Mouse (Mus musculus) heart, embryonic 14.5 days (tissue): ENCODE results near the gene Ctf1. TPM values are rescaled to one million over a fixed set of nuclear protein-coding genes. Genes with fewer than 3 reads are reported as not detected.

ENCODE experiments used
- ATAC-seq: fragments of 200-750 bp; cut with Nextera tagmentation; 2 replicates; pipeline ENCODE4 v1.8.0; 2017; ENCODE audit warnings: low read depth, moderate TSS enrichment; ENCODE audit not compliant: insufficient number of reproducible peaks, insufficient read depth, low FRiP score
- H3K27ac ChIP-seq, 2 experiments: fragments of 200-500 bp in 1 of 2; fragments of 300-500 bp in 1 of 2; sonication (generic) in 1 of 2; replicated peaks in 1 of 2; 2 replicates each; pipeline ENCODE4 v1.5.1; 2012 to 2014; ENCODE audit warnings: low read depth in 2 of 2, low read length in 2 of 2, control low read depth in 1 of 2, mild to moderate bottlenecking in 1 of 2, mixed read lengths in 1 of 2; ENCODE audit not compliant: control insufficient read depth in 1 of 2, insufficient read depth in 1 of 2
- H3K27me3 ChIP-seq: fragments of 300-500 bp; sonication (generic); 2 replicates; pipeline ENCODE4 v1.6.1; 2014; ENCODE audit warnings: mild to moderate bottlenecking, low read length, control low read depth; ENCODE audit not compliant: control insufficient read depth, insufficient read depth
- H3K36me3 ChIP-seq: fragments of 300-500 bp; sonication (generic); 2 replicates; pipeline ENCODE4 v1.6.1; 2014; ENCODE audit warnings: mild to moderate bottlenecking, control low read depth, low read length, mixed read lengths; ENCODE audit not compliant: control insufficient read depth, insufficient read depth
- H3K4me1 ChIP-seq, 2 experiments: fragments of 200-500 bp in 1 of 2; fragments of 300-500 bp in 1 of 2; sonication (generic) in 1 of 2; 2 replicates each; pipeline ENCODE4 v1.6.1; 2012 to 2014; ENCODE audit warnings: low read length in 2 of 2, control low read depth in 1 of 2, mixed read lengths in 1 of 2; ENCODE audit not compliant: control insufficient read depth in 2 of 2, insufficient read depth in 2 of 2
- H3K4me2 ChIP-seq: fragments of 300-500 bp; sonication (generic); 2 replicates; pipeline ENCODE4 v1.6.1; 2014; ENCODE audit warnings: mild to moderate bottlenecking, low read length
- H3K4me3 ChIP-seq, 2 experiments: fragments of 200-500 bp in 1 of 2; fragments of 300-500 bp in 1 of 2; sonication (generic) in 1 of 2; 2 replicates each; pipeline ENCODE4 v1.5.1; 2012 to 2014; ENCODE audit warnings: low read length in 2 of 2, mild to moderate bottlenecking in 2 of 2, control low read depth in 1 of 2, low read depth in 1 of 2, moderate library complexity in 1 of 2; ENCODE audit not compliant: control insufficient read depth in 1 of 2, insufficient read depth in 1 of 2
- H3K9ac ChIP-seq: fragments of 300-500 bp; sonication (generic); 2 replicates; pipeline ENCODE4 v1.6.1; 2014; ENCODE audit warnings: mild to moderate bottlenecking, low read length
- H3K9me3 ChIP-seq: fragments of 300-500 bp; sonication (generic); 2 replicates; pipeline ENCODE4 v1.6.1; 2016; ENCODE audit warnings: low read length, control low read depth; ENCODE audit not compliant: control insufficient read depth
- WGBS: fragments of 180-500 bp; shearing (Covaris S2); extraction: QIAGEN DNeasy Blood & Tissue Kit; methylation state at CpG from one replicate; pipeline ENCODE4 v1.1.7; 2014; 5-methylcytosine and 5-hydroxymethylcytosine counted together
- polyA plus RNA-seq: library from polyadenylated mRNA; unstranded; fragments of >200 nt; fragmentation: Nextera tagmentation; extraction: Ambion mirVana; gene quantifications from 2 replicates; pipeline ENCODE4 v1.2.1, GENCODE M21; 2014

Gene Ctf1
- polyA plus RNA-seq, 1 experiment from 2014 or later = 5.6 TPM

DNA sequence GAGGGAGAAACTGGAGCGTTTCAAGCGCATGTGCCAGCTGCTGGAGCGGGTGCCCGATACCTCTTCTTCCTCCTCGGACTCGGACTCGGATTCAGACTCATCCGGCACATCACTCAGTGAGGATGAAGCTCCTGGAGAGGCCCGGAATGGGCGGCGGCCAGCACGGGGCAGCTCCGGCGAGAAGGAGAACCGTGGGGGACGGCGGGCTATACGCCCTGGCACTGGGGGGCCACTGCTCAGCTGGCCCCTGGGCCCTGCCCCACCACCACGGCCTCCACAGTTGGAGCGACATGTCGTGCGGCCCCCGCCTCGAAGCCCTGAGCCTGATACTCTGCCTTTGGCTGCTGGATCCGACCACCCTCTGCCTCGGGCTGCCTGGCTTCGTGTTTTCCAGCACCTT lies 39.5 kb downstream of the Ctf1 start:
- Histone ChIP-seq H3K9me3 (no peaks in the 10 kb centered on the region), H3K4me2 (no peak overlapping the region), H3K27me3 (no peaks in the 10 kb centered on the region), H3K36me3 (peaks cover 80% of the 10 kb centered on the region), H3K9ac (no peak overlapping the region), H3K4me1 (peaks cover 2 to 6% of the 10 kb centered on the region in 2 experiments; a peak in 3 of 4 replicates), H3K27ac (no peak overlapping the region), H3K4me3 (no peak overlapping the region)
- no peak for ATAC-seq
- WGBS = 96% methylated on average over 27 of the region's 27 CpGs

DNA sequence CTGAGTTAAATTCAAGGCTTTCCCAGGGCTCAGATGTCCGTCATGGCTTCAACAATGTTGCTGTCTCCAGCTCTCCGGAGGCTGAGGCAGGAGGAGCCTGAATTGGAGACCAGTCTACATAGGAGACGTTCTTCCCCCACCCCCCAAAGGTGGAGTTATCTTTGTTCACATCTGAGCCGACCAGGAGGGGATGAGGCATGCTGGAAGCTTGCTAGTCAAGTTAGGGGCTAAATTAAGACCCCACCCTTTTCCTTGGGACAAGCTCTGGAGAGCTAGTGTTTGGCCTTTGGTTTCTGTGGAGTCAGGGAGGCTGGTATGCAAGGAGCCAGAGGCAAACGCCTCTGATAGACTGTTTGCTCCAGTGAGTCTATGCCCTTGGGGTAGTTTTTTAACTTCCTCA lies 40.6 kb downstream of the Ctf1 start:
- Histone ChIP-seq H3K4me2 (no peak overlapping the region), H3K4me3 (no peak overlapping the region), H3K36me3 (peaks cover 88% of the 10 kb centered on the region), H3K9ac (no peak overlapping the region), H3K9me3 (no peaks in the 10 kb centered on the region), H3K4me1 (no peaks in the 10 kb centered on the region), H3K27ac (no peak overlapping the region), H3K27me3 (no peaks in the 10 kb centered on the region)
- ATAC-seq = no peak
- WGBS = 75% methylated on average over 5 of the region's 5 CpGs

DNA sequence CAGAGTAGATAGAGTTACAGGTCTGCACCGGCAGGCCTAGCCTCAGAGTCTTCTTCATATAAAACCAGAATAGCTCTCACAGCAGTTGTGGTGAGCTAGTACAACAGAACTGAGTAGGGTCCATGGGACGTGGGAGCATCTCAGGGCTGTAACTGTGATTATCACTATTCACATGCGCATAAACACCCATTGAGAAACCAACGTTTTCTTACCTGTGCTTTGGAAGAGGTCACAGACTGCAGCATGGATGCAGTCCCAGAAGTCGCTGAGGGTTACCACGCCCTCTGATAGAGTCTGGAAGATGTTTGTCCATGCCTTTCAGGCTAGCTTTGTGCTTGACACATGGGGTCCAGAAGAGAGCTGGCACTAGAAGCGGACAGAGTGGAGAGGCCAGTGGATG lies 41.2 kb downstream of the Ctf1 start:
- no peak overlapping the region for H3K9ac ChIP-seq
- no peaks in the 10 kb centered on the region; the same call in 1 of the 2 replicates for H3K27me3 ChIP-seq
- ATAC-seq = no peak
- H3K4me2 ChIP-seq = no peak overlapping the region
- 86% methylated on average over 7 of the region's 7 CpGs for WGBS
- peaks cover 88% of the 10 kb centered on the region for H3K36me3 ChIP-seq
- H3K27ac ChIP-seq = no peak overlapping the region
- H3K9me3 ChIP-seq = no peaks in the 10 kb centered on the region
- no peaks in the 10 kb centered on the region for H3K4me1 ChIP-seq
- no peak overlapping the region for H3K4me3 ChIP-seq

DNA sequence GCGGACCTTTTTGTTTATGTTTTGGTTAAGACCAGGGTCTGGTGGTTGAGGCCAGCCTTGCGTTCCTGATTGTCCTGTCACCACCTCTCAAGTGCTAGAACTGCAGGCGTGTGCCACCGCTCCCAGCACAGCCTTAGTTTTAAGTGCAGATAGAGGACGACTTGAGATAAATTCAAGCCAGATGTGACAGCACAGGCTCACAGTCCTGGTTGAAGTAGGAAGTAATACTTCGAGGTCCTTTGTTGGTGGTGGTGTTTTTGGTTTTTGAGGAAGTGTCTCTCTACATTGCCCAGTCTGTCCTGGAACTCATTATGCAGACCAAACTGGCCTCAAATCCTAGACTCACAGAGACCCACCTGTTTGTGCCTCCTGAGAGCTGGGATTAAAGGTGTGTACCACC lies 47.2 kb downstream of the Ctf1 start:
- ATAC-seq = no peak
- H3K27me3 ChIP-seq = no peaks in the 10 kb centered on the region; the same call in 1 of the 2 replicates
- H3K4me2 ChIP-seq = peak overlapping the region; percentile 3
- WGBS = 14% methylated on average over 6 of the region's 6 CpGs
- no peak overlapping the region for H3K27ac ChIP-seq
- H3K4me1 ChIP-seq = peaks cover 2 to 15% of the 10 kb centered on the region in 2 experiments; a peak in 3 of 4 replicates
- no peaks in the 10 kb centered on the region for H3K9me3 ChIP-seq
- no peak overlapping the region for H3K9ac ChIP-seq
- H3K4me3 ChIP-seq = no peak overlapping the region
- peaks cover 56% of the 10 kb centered on the region for H3K36me3 ChIP-seq

DNA sequence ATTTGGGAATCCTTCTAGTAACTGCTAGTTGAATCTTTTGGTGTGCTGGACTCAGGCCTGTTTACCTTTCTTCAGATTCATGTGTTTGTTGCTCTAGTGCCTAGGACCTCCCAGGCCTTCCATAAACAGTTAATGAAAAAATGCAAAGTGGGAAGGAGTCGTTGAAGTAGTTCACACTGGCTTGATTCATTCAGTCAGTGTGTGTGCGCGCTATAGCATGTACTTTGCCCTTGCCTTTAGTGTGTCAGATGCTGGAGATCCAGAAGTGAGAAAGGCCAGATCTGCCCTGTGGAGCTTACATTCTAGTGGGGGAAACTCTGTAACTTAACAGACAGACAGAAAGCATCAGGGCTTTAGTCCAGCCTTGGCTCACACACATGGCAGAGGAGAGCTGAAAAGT lies 47.9 kb downstream of the Ctf1 start:
- ATAC-seq = no peak
- Histone ChIP-seq H3K9ac (no peak overlapping the region), H3K36me3 (peaks cover 56% of the 10 kb centered on the region), H3K4me1 (peaks cover 2 to 15% of the 10 kb centered on the region in 2 experiments; a peak in 3 of 4 replicates), H3K9me3 (no peaks in the 10 kb centered on the region), H3K4me2 (no peak overlapping the region), H3K27ac (no peak overlapping the region), H3K4me3 (no peak overlapping the region), H3K27me3 (no peaks in the 10 kb centered on the region; the same call in 1 of the 2 replicates)
- 77% methylated on average over 3 of the region's 3 CpGs for WGBS

DNA sequence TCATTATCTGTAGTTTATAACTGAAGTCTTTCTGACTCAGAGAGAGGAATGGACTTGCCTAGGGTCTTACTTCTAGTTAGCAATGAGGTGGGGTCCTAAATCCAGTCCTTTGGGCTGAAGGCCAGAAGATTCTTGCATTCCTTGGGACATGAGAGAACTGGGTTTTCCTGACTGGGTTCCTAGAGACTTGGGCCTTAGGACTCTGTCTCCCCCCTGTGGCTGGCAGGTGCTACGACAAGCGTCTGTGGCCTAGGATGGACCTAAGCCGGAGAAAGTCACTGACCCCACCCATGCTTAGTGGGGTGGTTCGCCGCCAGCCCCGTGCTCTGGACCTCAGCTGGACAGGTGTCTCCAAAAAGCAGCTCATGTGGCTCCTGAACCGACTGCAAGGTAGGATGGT lies 48.5 kb downstream of the Ctf1 start:
- Histone ChIP-seq H3K36me3 (peaks cover 60% of the 10 kb centered on the region), H3K27ac (no peak overlapping the region), H3K9me3 (no peaks in the 10 kb centered on the region), H3K4me1 (peaks cover 2 to 15% of the 10 kb centered on the region in 2 experiments; a peak in 3 of 4 replicates), H3K4me3 (no peak overlapping the region), H3K9ac (no peak overlapping the region), H3K4me2 (no peak overlapping the region), H3K27me3 (no peaks in the 10 kb centered on the region; the same call in 1 of the 2 replicates)
- ATAC-seq = peak; percentile 37; the same call in 1 of the 2 replicates
- WGBS = 30% methylated on average over 7 of the region's 7 CpGs

DNA sequence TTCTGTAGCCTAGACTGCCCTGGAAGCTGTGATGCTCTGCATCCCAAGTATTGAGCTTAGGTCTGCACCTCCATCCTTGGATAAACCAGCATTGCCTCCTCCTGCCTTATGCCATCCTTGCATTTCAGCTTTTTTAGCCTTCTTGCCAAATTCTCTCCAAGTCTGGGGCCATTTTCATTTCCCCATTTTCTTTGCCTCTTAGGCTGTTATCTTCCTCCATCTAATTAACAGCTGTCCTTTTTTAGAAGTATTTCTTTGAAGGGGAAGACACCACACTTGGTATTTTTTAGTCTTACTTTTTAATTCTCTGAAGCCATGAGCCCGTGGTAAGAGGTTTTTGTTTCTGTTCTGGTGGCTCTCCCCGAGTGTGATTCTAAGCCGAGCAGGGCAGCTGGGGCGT lies 51.1 kb downstream of the Ctf1 start:
- Histone ChIP-seq H3K4me1 (peaks cover 2 to 15% of the 10 kb centered on the region in 2 experiments; a peak in 3 of 4 replicates), H3K9me3 (no peaks in the 10 kb centered on the region), H3K27me3 (no peaks in the 10 kb centered on the region), H3K36me3 (peaks cover 63% of the 10 kb centered on the region), H3K27ac (no peak overlapping the region), H3K4me3 (no peak overlapping the region), H3K4me2 (no peak overlapping the region), H3K9ac (no peak overlapping the region)
- ATAC-seq = no peak
- WGBS = 89% methylated on average over 4 of the region's 4 CpGs

DNA sequence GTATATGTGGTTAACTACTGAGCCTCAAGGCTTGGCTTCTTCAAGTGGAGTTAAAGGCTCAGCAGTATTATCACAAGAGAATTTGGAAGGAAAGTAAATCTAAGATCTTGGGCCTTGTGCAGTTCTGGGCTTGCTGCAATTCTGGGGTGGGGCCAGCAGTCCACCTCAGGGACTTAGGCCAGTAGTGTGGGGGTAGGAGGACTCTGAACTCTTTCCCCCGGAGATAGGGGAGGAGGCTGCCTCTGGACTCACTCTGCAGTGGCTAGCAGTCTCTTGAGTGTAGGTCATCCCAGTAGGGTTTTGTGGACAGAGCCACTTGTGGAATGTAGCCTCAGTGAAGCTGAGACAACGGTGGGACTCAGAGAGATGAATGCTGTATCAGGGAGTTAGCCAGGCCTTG lies 53.2 kb downstream of the Ctf1 start:
- Histone ChIP-seq H3K36me3 (peaks cover 63% of the 10 kb centered on the region), H3K4me2 (no peak overlapping the region), H3K9me3 (no peaks in the 10 kb centered on the region), H3K9ac (no peak overlapping the region), H3K4me1 (peaks cover 8 to 11% of the 10 kb centered on the region in 2 experiments), H3K27ac (no peak overlapping the region), H3K4me3 (no peak overlapping the region), H3K27me3 (no peaks in the 10 kb centered on the region)
- WGBS = 65% methylated on average over 2 of the region's 2 CpGs
- ATAC-seq = no peak
